Mouse (Mus musculus) lung, adult 2 months (tissue): ENCODE results near the gene Maml3. TPM values are rescaled to one million over a fixed set of nuclear protein-coding genes. Genes with fewer than 3 reads are reported as not detected.

Experiments
- DNase-seq: peaks from one replicate; pipeline ENCODE4 v3.0.0; 2022
- H3K4me1 ChIP-seq: fragments of 200-500 bp; 2 replicates; pipeline ENCODE4 v1.6.1; 2011; ENCODE audit warnings: low read length; ENCODE audit not compliant: control insufficient read depth, insufficient read depth
- H3K4me3 ChIP-seq: fragments of 200-500 bp; replicated peaks from 2 replicates; pipeline ENCODE3; 2011; ENCODE audit warnings: low read depth, mild to moderate bottlenecking, control low read depth, low read length; ENCODE audit errors: extremely low read depth
- CTCF ChIP-seq: fragments of 200-500 bp; IDR thresholded peaks from 2 replicates; pipeline ENCODE4 v1.5.1; 2011; ENCODE audit warnings: mild to moderate bottlenecking, low read length, control low read depth; ENCODE audit not compliant: insufficient read depth
- POLR2A ChIP-seq: fragments of 200-500 bp; IDR thresholded peaks from 2 replicates; pipeline ENCODE4 v1.6.1; 2011; ENCODE audit warnings: low read depth, mild to moderate bottlenecking, control low read depth, low read length, borderline replicate concordance; ENCODE audit errors: extremely low read depth
- WGBS: fragments of 180-500 bp; shearing (Covaris S2); methylation state at CpG from one replicate; pipeline ENCODE4 v1.1.7; 2018; 5-methylcytosine and 5-hydroxymethylcytosine counted together
- polyA plus RNA-seq: library from polyadenylated mRNA; depleted of rRNA; stranded (reverse); fragments of >200 nt; gene quantifications from 2 replicates; pipeline ENCODE4 v1.2.3, GENCODE M21; 2012

Maml3 gene
- polyA plus RNA-seq, 1 experiment, result 11.2 TPM

DNA sequence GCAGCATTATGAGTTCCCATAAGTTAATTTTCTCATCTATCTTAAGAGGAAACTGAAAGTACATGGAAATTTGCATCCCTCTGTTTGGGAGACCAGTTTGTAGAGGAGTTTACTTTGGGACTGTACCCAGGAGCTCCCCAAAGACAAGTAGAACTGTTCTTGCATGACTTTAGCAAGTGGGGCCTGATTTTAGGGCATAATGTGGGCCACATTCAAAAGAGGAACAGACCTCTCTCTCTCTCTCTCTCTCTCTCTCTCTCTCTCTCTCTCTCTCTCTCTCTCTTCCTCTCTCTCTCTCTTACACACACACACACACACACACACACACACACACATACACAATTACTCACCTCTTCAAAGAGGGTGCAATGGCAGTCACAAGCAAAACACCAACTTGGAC, 3.2 kb upstream of the Maml3 start:
- H3K4me3 ChIP-seq, result no peak overlapping the region
- no peak for DNase-seq
- TF ChIP-seq POLR2A (no peak), CTCF (no peak)
- no peaks in the 10 kb centered on the region for H3K4me1 ChIP-seq

DNA sequence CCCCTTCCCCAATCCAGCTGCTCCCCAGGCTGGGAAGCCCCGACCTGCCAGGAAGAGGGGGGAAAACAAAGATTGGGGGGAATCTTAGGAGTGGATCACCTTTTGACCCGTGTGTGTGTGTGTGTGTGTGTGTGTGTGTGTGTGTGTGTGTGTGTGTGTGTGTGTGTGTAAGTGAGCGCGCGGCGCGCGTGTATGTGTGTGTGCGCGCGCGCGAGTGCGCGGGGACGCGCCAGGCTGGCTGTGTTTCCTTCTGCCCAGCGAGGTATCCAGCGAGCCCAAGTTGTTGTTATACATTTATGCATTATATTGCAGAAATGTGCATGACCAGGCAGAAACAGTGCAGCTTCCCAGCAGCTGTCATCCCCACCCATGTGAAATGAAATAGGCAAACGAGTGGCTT, 280 bp upstream of the Maml3 start:
- no peaks in the 10 kb centered on the region for H3K4me1 ChIP-seq
- under 1% methylated on average over 20 of the region's 20 CpGs for WGBS
- TF ChIP-seq POLR2A, result no peak
- no peak for TF ChIP-seq CTCF
- H3K4me3 ChIP-seq, result peak overlapping the region; percentile 62
- no peak for DNase-seq

DNA sequence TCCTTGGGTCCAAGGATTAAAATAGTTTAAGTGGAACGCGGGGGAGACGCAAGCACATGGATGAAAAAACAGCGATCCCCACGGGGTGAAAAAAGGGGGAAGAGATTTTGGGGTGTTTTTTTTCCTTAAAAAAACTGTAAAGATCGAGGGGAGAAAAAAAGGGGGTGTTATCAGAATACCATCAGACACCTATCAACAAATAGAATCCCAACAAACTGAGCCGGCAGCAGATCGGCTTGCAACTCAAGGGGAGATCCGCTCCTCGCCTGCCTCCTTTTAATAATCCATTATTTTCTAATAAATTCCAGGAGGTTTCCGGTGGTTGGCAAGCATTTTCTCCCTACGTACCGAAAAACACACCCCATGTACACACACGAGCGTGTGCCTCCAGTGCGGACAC, 668 bp downstream of the Maml3 start:
- Histone ChIP-seq H3K4me1 (no peaks in the 10 kb centered on the region), H3K4me3 (peak overlapping the region; percentile 95)
- TF ChIP-seq CTCF (no peak), POLR2A (no peak)
- under 1% methylated on average over 16 of the region's 16 CpGs for WGBS
- no peak for DNase-seq

DNA sequence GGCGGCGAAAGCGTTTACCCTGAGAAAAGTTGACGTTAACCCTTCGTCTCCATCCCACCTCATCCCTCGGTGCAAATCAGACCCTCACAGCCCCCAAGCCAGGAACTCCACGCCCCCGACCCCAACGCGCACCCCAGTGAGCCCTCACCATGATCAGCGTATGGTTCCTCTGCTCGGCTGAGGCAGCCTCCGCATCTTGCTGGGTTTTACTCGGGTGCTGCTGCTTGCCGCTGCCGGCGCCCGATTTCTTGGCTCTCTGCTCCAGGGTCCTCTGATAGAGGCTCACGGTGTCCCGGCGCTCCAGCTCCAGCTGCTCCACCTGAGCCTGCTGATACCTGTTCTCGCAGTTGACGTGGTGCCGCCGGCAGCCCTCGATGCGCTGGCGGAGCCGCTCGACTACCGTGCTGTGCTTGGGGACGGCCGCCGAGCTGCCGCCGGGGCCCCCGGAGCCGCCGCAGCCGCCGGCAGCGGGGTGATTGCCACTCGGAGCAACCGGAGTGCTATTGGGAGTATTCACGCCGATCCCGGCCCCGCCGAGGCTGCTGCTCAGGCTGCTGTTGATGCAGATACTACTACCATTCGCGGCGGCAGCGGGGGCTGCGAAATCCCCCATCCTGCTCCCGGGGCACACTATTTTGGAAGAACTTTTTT, 1.2 kb downstream of the Maml3 start:
- Histone ChIP-seq H3K4me1 (no peaks in the 10 kb centered on the region), H3K4me3 (peak overlapping the region; percentile 95)
- DNase-seq, result peak; percentile 76
- TF ChIP-seq POLR2A (no peak), CTCF (no peak)
- under 1% methylated on average over 55 of the region's 55 CpGs for WGBS

- under 1% methylated on average over 52 of the region's 52 CpGs for WGBS
- Histone ChIP-seq H3K4me3 (peak overlapping the region; percentile 95), H3K4me1 (no peaks in the 10 kb centered on the region)
- TF ChIP-seq POLR2A (peak; percentile 91), CTCF (no peak)
- DNase-seq, result peak; percentile 86
Observed at GRCm38 (mm10) chr3:52102601-52103530, 2.0 kb downstream of the Maml3 start.

- WGBS, result under 1% methylated on average over 43 of the region's 57 CpGs
- peak; percentile 87 for DNase-seq
- H3K4me3 ChIP-seq, result peak overlapping the region; percentile 100
- TF ChIP-seq POLR2A (peak; percentile 75), CTCF (no peak)
- no peaks in the 10 kb centered on the region for H3K4me1 ChIP-seq
Observed at GRCm38 (mm10) chr3:52101977-52102600, 2.8 kb downstream of the Maml3 start.

DNA sequence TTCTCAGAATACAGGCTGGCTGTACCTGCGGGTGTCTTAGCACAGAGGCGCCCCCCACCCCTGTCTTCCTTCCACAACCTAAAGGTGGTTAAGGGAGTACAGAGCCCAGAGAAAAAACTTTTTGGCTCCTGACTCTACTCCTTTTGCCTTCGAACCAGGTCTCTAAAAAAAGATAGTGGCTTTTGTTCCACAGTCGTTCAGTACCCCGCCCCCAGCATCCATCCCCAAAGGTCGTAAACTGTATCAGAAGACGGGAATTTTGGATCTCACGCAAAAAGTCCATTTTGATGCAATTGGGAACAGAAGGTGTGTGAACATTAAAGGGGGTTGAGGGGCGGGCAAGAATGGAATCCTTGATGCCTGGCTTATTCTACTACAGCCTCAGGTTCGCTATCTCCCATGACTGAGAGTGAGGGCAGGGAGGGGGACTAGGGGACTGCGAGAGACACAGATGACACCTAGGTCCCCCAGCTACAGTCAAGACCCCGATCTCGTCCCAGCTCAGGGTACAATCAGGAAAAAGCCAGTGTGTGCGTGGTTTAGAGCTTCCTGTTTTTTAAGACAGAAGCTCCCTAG, 3.4 kb downstream of the Maml3 start:
- DNase-seq, result no peak
- 2% methylated on average over 14 of the region's 14 CpGs for WGBS
- TF ChIP-seq CTCF (no peak), POLR2A (0 out of 2 replicates have a peak, but pooled peaks have one; percentile 52)
- H3K4me1 ChIP-seq, result no peaks in the 10 kb centered on the region
- peak overlapping the region; percentile 100 for H3K4me3 ChIP-seq

- Histone ChIP-seq H3K4me3 (no peak overlapping the region), H3K4me1 (no peaks in the 10 kb centered on the region)
- no peak for TF ChIP-seq POLR2A
- no peak for TF ChIP-seq CTCF
- whole genome bisulfite sequencing, result 42% methylated on average over 9 of the region's 9 CpGs
- no peak for DNase-seq
Observed at GRCm38 (mm10) chr3:52100926-52101325, 4.0 kb downstream of the Maml3 start.

- DNase-seq, result no peak
- no peak overlapping the region for H3K4me3 ChIP-seq
- H3K4me1 ChIP-seq, result no peaks in the 10 kb centered on the region
- WGBS, result 69% methylated on average over 4 of the region's 4 CpGs
- TF ChIP-seq CTCF (no peak), POLR2A (no peak)
Observed at GRCm38 (mm10) chr3:52100306-52100705, 4.6 kb downstream of the Maml3 start.
